Mouse (Mus musculus): ENCODE results near the gene Mgat4e. TPM values are rescaled to one million over a fixed set of nuclear protein-coding genes. Genes with fewer than 3 reads are reported as not detected.

Mgat4e gene
- polyA plus RNA-seq, 1 experiment from 2014 or later: not detected

- Histone ChIP-seq H3K27ac (ENCODE audit: poor library complexity, severe bottlenecking) (no peak overlapping the region), H3K27me3 (replicated peaks) (no peaks in the 10 kb centered on the region), H3K9me3 (replicated peaks) (no peaks in the 10 kb centered on the region), H3K4me2 (no peak overlapping the region), H3K36me3 (no peaks in the 10 kb centered on the region), H3K9ac (no peak overlapping the region), H3K4me3 (no peak overlapping the region), H3K4me1 (replicated peaks) (peaks cover 21% of the 10 kb centered on the region)
- no peak for ATAC-seq (ENCODE audit: insufficient number of reproducible peaks, low FRiP score)
- whole genome bisulfite sequencing: 49% methylated on average over 1 of the region's 1 CpGs
These were observed 18.0 kb upstream of the Mgat4e start for GRCm38 (mm10) chr1:134567511-134567910.

GRCm38 (mm10) chr1:134563726-134564125, 14.2 kb upstream of the Mgat4e start:
- H3K36me3 ChIP-seq: no peaks in the 10 kb centered on the region
- 90% methylated on average over 3 of the region's 3 CpGs for WGBS
- H3K4me2 ChIP-seq: no peak overlapping the region
- H3K27ac ChIP-seq (ENCODE audit: poor library complexity, severe bottlenecking): no peak overlapping the region
- H3K9me3 ChIP-seq (replicated peaks): no peaks in the 10 kb centered on the region
- peaks cover 15% of the 10 kb centered on the region for H3K4me1 ChIP-seq (replicated peaks)
- H3K9ac ChIP-seq: no peak overlapping the region
- no peak overlapping the region for H3K4me3 ChIP-seq
- ATAC-seq (ENCODE audit: insufficient number of reproducible peaks, low FRiP score): no peak
- H3K27me3 ChIP-seq (replicated peaks): no peaks in the 10 kb centered on the region

- Histone ChIP-seq H3K9me3 (replicated peaks) (no peaks in the 10 kb centered on the region), H3K4me1 (replicated peaks) (peaks cover 11% of the 10 kb centered on the region), H3K4me3 (peak overlapping the region; percentile 77), H3K36me3 (no peaks in the 10 kb centered on the region), H3K9ac (no peak overlapping the region), H3K4me2 (peak overlapping the region; percentile 97), H3K27me3 (replicated peaks) (no peaks in the 10 kb centered on the region), H3K27ac (ENCODE audit: poor library complexity, severe bottlenecking) (no peak overlapping the region; the same call in 1 of the 2 replicates)
- no peak for ATAC-seq (ENCODE audit: insufficient number of reproducible peaks, low FRiP score)
These were observed 13.0 kb upstream of the Mgat4e start for GRCm38 (mm10) chr1:134562457-134562856.

- peak overlapping the region; percentile 93 for H3K9ac ChIP-seq
- no peaks in the 10 kb centered on the region for H3K9me3 ChIP-seq (replicated peaks)
- no peak for ATAC-seq (ENCODE audit: insufficient number of reproducible peaks, low FRiP score)
- H3K36me3 ChIP-seq: no peaks in the 10 kb centered on the region
- H3K27ac ChIP-seq (ENCODE audit: poor library complexity, severe bottlenecking): peak overlapping the region; percentile 83
- WGBS: 13% methylated on average over 7 of the region's 7 CpGs
- H3K4me3 ChIP-seq: peak overlapping the region; percentile 77
- H3K27me3 ChIP-seq (replicated peaks): no peaks in the 10 kb centered on the region
- H3K4me1 ChIP-seq (replicated peaks): peaks cover 12% of the 10 kb centered on the region
- peak overlapping the region; percentile 97 for H3K4me2 ChIP-seq
These were observed 12.3 kb upstream of the Mgat4e start for GRCm38 (mm10) chr1:134561770-134562143.

- Histone ChIP-seq H3K27ac (ENCODE audit: poor library complexity, severe bottlenecking) (peak overlapping the region; percentile 83), H3K4me2 (peak overlapping the region; percentile 97), H3K4me3 (peak overlapping the region; percentile 77), H3K4me1 (replicated peaks) (peaks cover 14% of the 10 kb centered on the region), H3K27me3 (replicated peaks) (no peaks in the 10 kb centered on the region), H3K36me3 (no peaks in the 10 kb centered on the region), H3K9me3 (replicated peaks) (no peaks in the 10 kb centered on the region), H3K9ac (peak overlapping the region; percentile 93)
- peak; percentile 24 for ATAC-seq (ENCODE audit: insufficient number of reproducible peaks, low FRiP score)
- WGBS: under 1% methylated on average over 65 of the region's 76 CpGs
These were observed 11.6 kb upstream of the Mgat4e start for GRCm38 (mm10) chr1:134560801-134561769.

GRCm38 (mm10) chr1:134560396-134560795, 10.9 kb upstream of the Mgat4e start:
- Histone ChIP-seq H3K36me3 (no peaks in the 10 kb centered on the region), H3K9ac (peak overlapping the region; percentile 93), H3K27ac (ENCODE audit: poor library complexity, severe bottlenecking) (peak overlapping the region; percentile 83), H3K4me3 (peak overlapping the region; percentile 77), H3K4me2 (peak overlapping the region; percentile 97), H3K27me3 (replicated peaks) (no peaks in the 10 kb centered on the region), H3K9me3 (replicated peaks) (no peaks in the 10 kb centered on the region), H3K4me1 (replicated peaks) (peaks cover 21% of the 10 kb centered on the region)
- WGBS: 0% methylated on average over 47 of the region's 50 CpGs
- ATAC-seq (ENCODE audit: insufficient number of reproducible peaks, low FRiP score): peak; percentile 34

GRCm38 (mm10) chr1:134559976-134560375, 10.5 kb upstream of the Mgat4e start, which contains the start of gene Kdm5b:
Kdm5b (plus strand) TSS chr1:134560171.
- peak; percentile 26 for ATAC-seq (ENCODE audit: insufficient number of reproducible peaks, low FRiP score)
- WGBS: under 1% methylated on average over 34 of the region's 34 CpGs

GRCm38 (mm10) chr1:134559226-134559625, 9.7 kb upstream of the Mgat4e start:
- Histone ChIP-seq H3K27me3 (replicated peaks) (no peaks in the 10 kb centered on the region), H3K36me3 (no peaks in the 10 kb centered on the region), H3K9me3 (replicated peaks) (no peaks in the 10 kb centered on the region), H3K27ac (ENCODE audit: poor library complexity, severe bottlenecking) (no peak overlapping the region), H3K4me3 (no peak overlapping the region), H3K4me2 (no peak overlapping the region), H3K9ac (no peak overlapping the region), H3K4me1 (replicated peaks) (peaks cover 25% of the 10 kb centered on the region)
- 80% methylated on average over 3 of the region's 3 CpGs for WGBS
- no peak for ATAC-seq (ENCODE audit: insufficient number of reproducible peaks, low FRiP score)

More at GRCm38 (mm10) chr1:134559976-134560375, 10.5 kb upstream of the Mgat4e start, which contains the start of gene Kdm5b:
- H3K9me3 ChIP-seq (replicated peaks): no peaks in the 10 kb centered on the region
- H3K9ac ChIP-seq: peak within 1 kb of the TSS; percentile 93
- peak within 1 kb of the TSS; percentile 77 for H3K4me3 ChIP-seq
- peak within 1 kb of the TSS; percentile 97 for H3K4me2 ChIP-seq
- H3K27me3 ChIP-seq (replicated peaks): no peaks in the 10 kb centered on the region
- H3K4me1 ChIP-seq (replicated peaks): peaks cover 25% of the 10 kb centered on the region
- peak within 1 kb of the TSS; percentile 83 for H3K27ac ChIP-seq (ENCODE audit: poor library complexity, severe bottlenecking)
- no peaks in the 10 kb centered on the region for H3K36me3 ChIP-seq

- no peak overlapping the region for H3K4me3 ChIP-seq
- no peak for ATAC-seq (ENCODE audit: insufficient number of reproducible peaks, low FRiP score)
- H3K9me3 ChIP-seq (replicated peaks): no peaks in the 10 kb centered on the region
- H3K36me3 ChIP-seq: no peaks in the 10 kb centered on the region
- no peak overlapping the region for H3K4me2 ChIP-seq
- no peak overlapping the region for H3K9ac ChIP-seq
- no peak overlapping the region for H3K27ac ChIP-seq (ENCODE audit: poor library complexity, severe bottlenecking)
- no peaks in the 10 kb centered on the region for H3K27me3 ChIP-seq (replicated peaks)
- peaks cover 25% of the 10 kb centered on the region for H3K4me1 ChIP-seq (replicated peaks)
- WGBS: 64% methylated on average over 5 of the region's 5 CpGs
These were observed 9.0 kb upstream of the Mgat4e start for GRCm38 (mm10) chr1:134558511-134558910.

GRCm38 (mm10) chr1:134556671-134557218, 7.3 kb upstream of the Mgat4e start:
- ATAC-seq (ENCODE audit: insufficient number of reproducible peaks, low FRiP score): peak; percentile 96
- H3K36me3 ChIP-seq: no peaks in the 10 kb centered on the region
- under 1% methylated on average over 35 of the region's 35 CpGs for WGBS
- peak overlapping the region; percentile 85 for H3K27ac ChIP-seq (ENCODE audit: poor library complexity, severe bottlenecking)
- H3K9me3 ChIP-seq (replicated peaks): no peaks in the 10 kb centered on the region
- H3K4me1 ChIP-seq (replicated peaks): peaks cover 16% of the 10 kb centered on the region
- peak overlapping the region; percentile 72 for H3K4me3 ChIP-seq
- H3K4me2 ChIP-seq: peak overlapping the region; percentile 98
- no peaks in the 10 kb centered on the region for H3K27me3 ChIP-seq (replicated peaks)
- H3K9ac ChIP-seq: peak overlapping the region; percentile 87

All from heart, embryonic 12.5 days (tissue).